Comparison of ENCODE assay signal across 28 mouse cellular contexts in genomic region chr15:30463471-30464047, GRCm38 (mm10).
A peak's percentile ranks its signal among the peaks of the same experiment; 100 is the strongest.
DNase-seq lines count a peak whose midpoint lies in the region; ATAC-seq and TF ChIP-seq lines count a peak whose summit lies in the region.
"Had no signal": no experiment of that assay in that cellular context is flagged by ENCODE, and none has a peak within 500 bp of the region (broad histone marks: within the 10 kb centered on the region; RNA-seq: fewer than 3 reads in every experiment).

No protein-coding gene starts in this region.

- no peak for TF ChIP-seq CTCF in heart, postnatal 0 days (IDR thresholded peaks at IDR 0.05; ENCODE audit: low read depth)

- no peak for DNase-seq in embryonic facial prominence, embryonic 10.5 days (ENCODE audit: low spot score)
- DNase-seq in heart, postnatal 0 days (ENCODE audit: low spot score) = peak; percentile 39
- DNase-seq in retina, postnatal 1 day = peak; percentile 49
- no peak for DNase-seq in retina, embryonic 14.5 days (ENCODE audit: low spot score)
- DNase-seq: adrenal gland, postnatal 25 days; B cell, adult 2 months; gastrocnemius, adult 2 months; gastrocnemius, postnatal 36 days; heart, adult 2 months; kidney, adult 18-20 months; layer of hippocampus, adult 9-11 months; liver, embryonic 13.5 days; lung, adult 18-20 months; lung, postnatal 4 days; right cerebral cortex, postnatal 25 days had no signal

- H3K4me3 ChIP-seq in embryonic facial prominence, embryonic 12.5 days = no peak overlapping the region
- no peak overlapping the region for H3K4me3 ChIP-seq in embryonic facial prominence, embryonic 10.5 days
- no peak overlapping the region for H3K4me3 ChIP-seq in heart, postnatal 0 days (ENCODE audit: low read depth, low read length)
- no peak overlapping the region for H3K4me3 ChIP-seq in heart, embryonic 12.5 days
- H3K4me3 ChIP-seq: embryonic facial prominence, embryonic 13.5 days; erythroblast, embryonic 14.5 days; gastrocnemius, adult 2 months; heart, adult 2 months; limb, embryonic 10.5 days; limb, embryonic 15.5 days; liver, embryonic 13.5 days; megakaryocyte, embryonic 14.5 days; midbrain, embryonic 13.5 days; stomach, embryonic 15.5 days had no signal

- ATAC-seq in embryonic facial prominence, embryonic 12.5 days (ENCODE audit: insufficient number of reproducible peaks, insufficient read depth, low FRiP score, low TSS enrichment) = 0 out of 2 replicates have a peak, but pooled peaks have one; percentile 22
- ATAC-seq in heart, postnatal 0 days (ENCODE audit: insufficient read depth, low read depth) = peak; percentile 62
- ATAC-seq in heart, embryonic 12.5 days (ENCODE audit: insufficient number of reproducible peaks, low FRiP score) = no peak
- ATAC-seq: forebrain, embryonic 16.5 days; lung, postnatal 0 days; midbrain, embryonic 13.5 days had no signal

- H3K4me2 ChIP-seq in embryonic facial prominence, embryonic 12.5 days (replicated peaks) = no peak overlapping the region
- H3K4me2 ChIP-seq in heart, postnatal 0 days (ENCODE audit: low read depth, low read length) = no peak overlapping the region
- H3K4me2 ChIP-seq in heart, embryonic 12.5 days = no peak overlapping the region
- H3K4me2 ChIP-seq: embryonic facial prominence, embryonic 13.5 days; hindbrain, embryonic 14.5 days; limb, embryonic 15.5 days; liver, embryonic 13.5 days; midbrain, embryonic 13.5 days; stomach, embryonic 15.5 days had no signal

- H3K27ac ChIP-seq in embryonic facial prominence, embryonic 12.5 days = no peak overlapping the region
- H3K27ac ChIP-seq in embryonic facial prominence, embryonic 10.5 days (replicated peaks) = no peak overlapping the region
- no peak overlapping the region for H3K27ac ChIP-seq in heart, postnatal 0 days (ENCODE audit: low read depth)
- H3K27ac ChIP-seq in heart, embryonic 12.5 days (ENCODE audit: poor library complexity, severe bottlenecking) = no peak overlapping the region
- H3K27ac ChIP-seq: embryonic facial prominence, embryonic 13.5 days; gastrocnemius, adult 2 months; heart, adult 2 months; hindbrain, embryonic 14.5 days; kidney, postnatal 0 days; limb, embryonic 10.5 days; limb, embryonic 15.5 days; liver, embryonic 13.5 days; midbrain, embryonic 13.5 days; stomach, embryonic 15.5 days had no signal

- no peaks in the 10 kb centered on the region for H3K9me3 ChIP-seq in embryonic facial prominence, embryonic 12.5 days
- H3K9me3 ChIP-seq in embryonic facial prominence, embryonic 10.5 days = no peaks in the 10 kb centered on the region
- no peaks in the 10 kb centered on the region for H3K9me3 ChIP-seq in heart, postnatal 0 days (replicated peaks; ENCODE audit: control insufficient read depth, low read length)
- H3K9me3 ChIP-seq in heart, embryonic 12.5 days (replicated peaks) = no peaks in the 10 kb centered on the region
- H3K9me3 ChIP-seq: embryonic facial prominence, embryonic 13.5 days; limb, embryonic 10.5 days; limb, embryonic 15.5 days; liver, embryonic 13.5 days; midbrain, embryonic 13.5 days; stomach, embryonic 15.5 days had no signal

- H3K36me3 ChIP-seq in embryonic facial prominence, embryonic 12.5 days = no peaks in the 10 kb centered on the region
- H3K36me3 ChIP-seq in embryonic facial prominence, embryonic 10.5 days (replicated peaks) = no peaks in the 10 kb centered on the region
- H3K36me3 ChIP-seq in heart, postnatal 0 days (replicated peaks; ENCODE audit: control insufficient read depth, insufficient read depth, low read length) = no peaks in the 10 kb centered on the region
- H3K36me3 ChIP-seq in heart, embryonic 12.5 days = no peaks in the 10 kb centered on the region
- H3K36me3 ChIP-seq: embryonic facial prominence, embryonic 13.5 days; limb, embryonic 10.5 days; limb, embryonic 15.5 days; liver, embryonic 13.5 days; midbrain, embryonic 13.5 days; stomach, embryonic 15.5 days had no signal

- H3K27me3 ChIP-seq in embryonic facial prominence, embryonic 12.5 days = no peaks in the 10 kb centered on the region
- no peaks in the 10 kb centered on the region for H3K27me3 ChIP-seq in embryonic facial prominence, embryonic 10.5 days (replicated peaks; ENCODE audit: low read depth, poor library complexity, severe bottlenecking)
- H3K27me3 ChIP-seq in heart, postnatal 0 days (ENCODE audit: control insufficient read depth, insufficient read depth, low read length) = no peaks in the 10 kb centered on the region
- H3K27me3 ChIP-seq in heart, embryonic 12.5 days (replicated peaks) = no peaks in the 10 kb centered on the region
- H3K27me3 ChIP-seq: embryonic facial prominence, embryonic 13.5 days; limb, embryonic 15.5 days; liver, embryonic 13.5 days; megakaryocyte, embryonic 14.5 days; stomach, embryonic 15.5 days had no signal

- TF ChIP-seq EP300 in heart, postnatal 0 days (IDR thresholded peaks at IDR 0.05; ENCODE audit: low read depth) = no peak

- no peak overlapping the region for H3K9ac ChIP-seq in embryonic facial prominence, embryonic 12.5 days
- H3K9ac ChIP-seq in heart, postnatal 0 days (replicated peaks; ENCODE audit: low read depth, low read length) = no peak overlapping the region
- H3K9ac ChIP-seq in heart, embryonic 12.5 days = no peak overlapping the region
- H3K9ac ChIP-seq: embryonic facial prominence, embryonic 13.5 days; hindbrain, embryonic 14.5 days; limb, embryonic 15.5 days; liver, embryonic 13.5 days; midbrain, embryonic 13.5 days; stomach, embryonic 15.5 days had no signal

- WGBS in embryonic facial prominence, embryonic 12.5 days = 72% methylated on average over 5 of the region's 5 CpGs
- WGBS in embryonic facial prominence, embryonic 10.5 days = 83% methylated on average over 5 of the region's 5 CpGs
- 39% methylated on average over 5 of the region's 5 CpGs for WGBS in heart, postnatal 0 days
- WGBS in heart, embryonic 12.5 days = 66% methylated on average over 5 of the region's 5 CpGs

- H3K4me1 ChIP-seq in embryonic facial prominence, embryonic 12.5 days = no peaks in the 10 kb centered on the region
- peaks cover 10% of the 10 kb centered on the region for H3K4me1 ChIP-seq in embryonic facial prominence, embryonic 10.5 days
- H3K4me1 ChIP-seq in heart, postnatal 0 days (ENCODE audit: control insufficient read depth, insufficient read depth) = peaks cover 12% of the 10 kb centered on the region
- peaks cover 5% of the 10 kb centered on the region; the same call in 1 of the 2 replicates for H3K4me1 ChIP-seq in heart, embryonic 12.5 days (replicated peaks)
- H3K4me1 ChIP-seq: limb, embryonic 10.5 days; limb, embryonic 15.5 days; liver, embryonic 13.5 days; megakaryocyte, embryonic 14.5 days; stomach, embryonic 15.5 days had no signal

Comparison
In these comparisons a context has a peak if more than half of its experiments do, and no peak if none do; other contexts are left out.
1. DNase-seq: peak in heart, postnatal 0 days (single experiment) and retina, postnatal 1 day (single experiment); none in embryonic facial prominence, embryonic 10.5 days (single experiment) and retina, embryonic 14.5 days (single experiment).